Mouse (Mus musculus) lung, postnatal 0 days (tissue): ENCODE data around the gene 4930407I10Rik.

Experiments used
- CTCF ChIP-seq: IDR thresholded peaks from 2 replicates; pipeline ENCODE4 v1.5.1; 2016; ENCODE audit warnings: antibody characterized with exemption, mild to moderate bottlenecking
- EP300 ChIP-seq: IDR thresholded peaks from 2 replicates; pipeline ENCODE4 v1.6.1; 2016; ENCODE audit warnings: antibody characterized with exemption, mild to moderate bottlenecking, control low read depth

GRCm38 (mm10) chr15:82079883-82080282, 20.9 kb downstream of the 4930407I10Rik start:
- TF ChIP-seq CTCF (no peak), EP300 (no peak)
